Mouse (Mus musculus) midbrain, embryonic 10.5 days (tissue): ENCODE data around the gene Cnnm2. TPM values are rescaled to one million over a fixed set of nuclear protein-coding genes. Genes with fewer than 3 reads are reported as not detected.
"Not testable (repeated sequence)": the region's sequence is repeated elsewhere in the genome, so short reads cannot be mapped to it uniquely, and the experiment has no call there.

Experiments used
- DNase-seq: peaks from one replicate; pipeline ENCODE4 v3.0.0-alpha.2; 2017; ENCODE audit warnings: low spot score
- H3K27ac ChIP-seq: fragments of 300-500 bp; sonication (generic); replicated peaks from 2 replicates; pipeline ENCODE4 v1.5.1; 2016; ENCODE audit warnings: mild to moderate bottlenecking
- H3K27me3 ChIP-seq: fragments of 300-500 bp; sonication (generic); 2 replicates; pipeline ENCODE4 v1.6.1; 2016; ENCODE audit warnings: low read depth, mild to moderate bottlenecking; ENCODE audit not compliant: poor library complexity, severe bottlenecking
- H3K36me3 ChIP-seq: fragments of 300-500 bp; sonication (generic); 2 replicates; pipeline ENCODE4 v1.6.1; 2016; ENCODE audit warnings: mild to moderate bottlenecking, moderate library complexity
- H3K4me1 ChIP-seq: fragments of 300-500 bp; sonication (generic); 2 replicates; pipeline ENCODE4 v1.6.1; 2016
- H3K4me3 ChIP-seq: fragments of 300-500 bp; sonication (generic); 2 replicates; pipeline ENCODE4 v1.5.1; 2016; ENCODE audit warnings: mild to moderate bottlenecking, moderate library complexity
- H3K9me3 ChIP-seq: fragments of 300-500 bp; sonication (generic); replicated peaks from 2 replicates; pipeline ENCODE4 v1.6.1; 2016; ENCODE audit warnings: mild to moderate bottlenecking
- WGBS: fragments of 180-500 bp; shearing (Covaris S2); methylation state at CpG from one replicate; pipeline ENCODE4 v1.1.7; 2016; 5-methylcytosine and 5-hydroxymethylcytosine counted together
- polyA plus RNA-seq: library from polyadenylated mRNA; unstranded; fragments of >200 nt; fragmentation: Nextera tagmentation; extraction: Ambion mirVana; gene quantifications from 2 replicates; pipeline ENCODE4 v1.2.1, GENCODE M21; 2016

Cnnm2 gene
- polyA plus RNA-seq, 1 experiment from 2014 or later, result 2.7 TPM

DNA sequence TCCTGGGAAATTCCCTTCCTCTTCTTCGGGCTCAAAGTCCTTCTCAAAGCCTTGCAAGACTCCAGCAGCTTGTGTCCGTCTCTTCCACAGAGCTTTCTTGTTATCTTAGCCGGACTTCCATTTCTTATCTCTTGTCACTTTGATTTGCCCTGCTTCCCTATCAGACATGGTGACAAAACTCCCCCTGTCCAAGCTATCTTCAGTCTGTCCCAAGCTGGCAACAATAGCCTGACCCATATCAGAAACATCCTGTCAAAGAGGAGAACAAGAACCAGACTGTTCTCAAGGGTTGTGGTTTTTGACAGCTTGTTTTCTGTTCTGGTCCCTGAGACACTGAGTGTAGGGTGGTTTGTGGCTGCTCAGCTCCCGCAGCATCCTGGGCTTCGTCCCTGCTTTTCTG is 26.2 kb upstream of the Cnnm2 start:
- Histone ChIP-seq H3K4me1 (no peaks in the 10 kb centered on the region; the same call in 1 of the 2 replicates), H3K9me3 (no peaks in the 10 kb centered on the region), H3K27ac (no peak overlapping the region), H3K4me3 (no peak overlapping the region), H3K36me3 (0 out of 2 replicates have a peak, but pooled peaks cover 15% of the 10 kb centered on the region), H3K27me3 (no peaks in the 10 kb centered on the region)
- WGBS, result 71% methylated on average over 5 of the region's 5 CpGs
- no peak for DNase-seq

GRCm38 (mm10) chr19:46737106-46737505 is 24.3 kb upstream of the Cnnm2 start:
- Histone ChIP-seq H3K27ac (no peak overlapping the region), H3K36me3 (0 out of 2 replicates have a peak, but pooled peaks cover 15% of the 10 kb centered on the region), H3K9me3 (no peaks in the 10 kb centered on the region), H3K4me3 (no peak overlapping the region), H3K4me1 (no peaks in the 10 kb centered on the region; the same call in 1 of the 2 replicates), H3K27me3 (no peaks in the 10 kb centered on the region)
- no peak for DNase-seq
- WGBS, result 89% methylated on average over 7 of the region's 7 CpGs

GRCm38 (mm10) chr19:46740341-46741008 is 20.9 kb upstream of the Cnnm2 start:
- no peak overlapping the region for H3K4me3 ChIP-seq
- H3K27ac ChIP-seq, result no peak overlapping the region
- no peaks in the 10 kb centered on the region for H3K9me3 ChIP-seq
- H3K4me1 ChIP-seq, result no peaks in the 10 kb centered on the region; the same call in 1 of the 2 replicates
- H3K36me3 ChIP-seq, result 0 out of 2 replicates have a peak, but pooled peaks cover 8% of the 10 kb centered on the region
- H3K27me3 ChIP-seq, result no peaks in the 10 kb centered on the region
- WGBS, result 59% methylated on average over 7 of the region's 7 CpGs
- peak; percentile 54 for DNase-seq

DNA sequence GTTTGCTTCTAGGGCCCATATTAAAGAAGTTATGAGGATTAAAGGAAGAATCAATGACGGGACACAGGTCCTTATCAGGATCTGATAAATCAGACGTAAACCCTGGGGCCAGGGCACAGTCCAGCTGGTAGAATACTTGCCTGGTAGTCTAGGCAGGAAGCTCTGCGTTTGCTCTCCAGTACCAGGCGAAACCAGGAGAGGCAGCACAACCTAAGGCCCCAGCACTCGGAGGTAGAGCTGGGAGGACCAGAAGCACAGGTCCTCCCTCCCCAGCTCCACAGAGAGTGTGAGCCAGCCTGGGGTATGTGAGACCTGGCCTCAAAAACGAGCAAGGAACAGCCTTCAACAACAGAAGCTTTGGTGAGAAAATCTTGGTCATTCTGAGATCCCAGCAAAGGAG is 19.8 kb upstream of the Cnnm2 start:
- no peak for DNase-seq
- 49% methylated on average over 6 of the region's 6 CpGs for WGBS
- Histone ChIP-seq H3K4me1 (no peaks in the 10 kb centered on the region), H3K27ac (no peak overlapping the region), H3K27me3 (no peaks in the 10 kb centered on the region), H3K4me3 (no peak overlapping the region), H3K36me3 (0 out of 2 replicates have a peak, but pooled peaks cover 8% of the 10 kb centered on the region), H3K9me3 (no peaks in the 10 kb centered on the region)

GRCm38 (mm10) chr19:46744681-46745080 is 16.7 kb upstream of the Cnnm2 start:
- no peak for DNase-seq
- Histone ChIP-seq H3K27me3 (no peaks in the 10 kb centered on the region), H3K36me3 (no peaks in the 10 kb centered on the region), H3K27ac (no peak overlapping the region), H3K4me3 (no peak overlapping the region), H3K9me3 (no peaks in the 10 kb centered on the region), H3K4me1 (no peaks in the 10 kb centered on the region)
- 80% methylated on average over 9 of the region's 9 CpGs for WGBS

DNA sequence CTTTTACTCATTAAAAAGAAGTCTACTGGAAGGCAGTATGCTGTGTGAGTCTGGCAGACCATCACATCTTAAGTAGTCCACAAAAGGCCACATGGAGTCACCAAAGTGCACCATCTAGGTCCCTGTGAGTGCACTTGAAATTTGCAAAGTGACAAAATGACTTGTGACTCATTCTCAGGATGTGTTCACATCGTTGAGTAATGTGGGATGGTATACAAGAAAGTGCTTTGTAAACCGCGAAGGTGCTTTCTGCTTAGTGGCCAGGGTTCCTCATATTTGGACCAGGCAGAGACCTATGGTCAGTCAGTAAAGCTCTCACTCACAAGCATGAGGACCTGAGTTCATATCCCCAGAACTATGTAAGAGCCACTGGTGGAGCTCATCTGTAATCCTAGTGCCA is 13.6 kb upstream of the Cnnm2 start:
- no peaks in the 10 kb centered on the region for H3K27me3 ChIP-seq
- WGBS, result 91% methylated on average over 3 of the region's 3 CpGs
- no peaks in the 10 kb centered on the region for H3K36me3 ChIP-seq
- no peak for DNase-seq
- H3K4me3 ChIP-seq, result no peak overlapping the region
- no peaks in the 10 kb centered on the region for H3K4me1 ChIP-seq
- H3K27ac ChIP-seq, result no peak overlapping the region
- H3K9me3 ChIP-seq, result no peaks in the 10 kb centered on the region

DNA sequence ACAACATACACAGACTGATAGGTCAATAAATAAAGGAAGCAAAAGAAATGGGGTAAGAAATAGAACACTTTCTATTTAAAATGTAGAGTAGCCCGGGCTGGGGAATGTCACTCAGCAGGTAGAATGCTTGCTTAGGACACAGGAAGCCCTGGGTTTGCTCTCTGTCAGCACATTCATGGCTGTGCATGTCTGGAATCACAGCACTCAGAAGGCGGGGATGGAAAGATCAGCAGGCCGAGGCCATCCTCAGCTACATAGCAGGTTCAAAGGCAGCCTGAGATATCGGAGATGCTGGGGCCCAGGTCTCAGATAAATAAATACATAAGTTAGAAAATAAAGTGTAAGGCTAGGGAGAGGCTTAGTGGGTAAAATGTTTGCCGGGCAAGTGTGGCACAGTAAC is 9.2 kb upstream of the Cnnm2 start:
- no peak for DNase-seq
- WGBS, result 91% methylated on average over 5 of the region's 5 CpGs
- Histone ChIP-seq H3K27ac (no peak overlapping the region), H3K9me3 (no peaks in the 10 kb centered on the region; the same call in 1 of the 2 replicates), H3K36me3 (no peaks in the 10 kb centered on the region), H3K27me3 (0 out of 2 replicates have a peak, but pooled peaks cover 3% of the 10 kb centered on the region), H3K4me1 (no peaks in the 10 kb centered on the region), H3K4me3 (no peak overlapping the region)

DNA sequence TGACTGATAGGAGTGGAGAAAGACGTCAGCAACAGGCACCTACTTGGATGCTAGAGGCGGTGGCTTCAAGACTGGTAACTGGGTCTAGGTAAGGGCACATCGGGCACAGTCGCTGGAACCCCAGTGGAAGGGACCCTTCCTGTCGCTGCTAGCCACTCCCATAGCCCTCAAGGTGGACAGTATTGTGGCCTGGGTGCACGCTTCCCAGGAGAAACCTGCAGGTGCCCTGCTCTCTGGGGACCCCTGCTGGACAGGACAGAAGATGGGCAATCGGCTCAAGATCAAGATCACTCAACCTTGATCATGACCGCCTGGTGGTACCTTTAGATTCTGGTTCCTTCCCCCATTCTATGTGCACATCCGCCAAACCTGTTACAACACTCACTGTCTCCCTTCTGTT is 6.3 kb upstream of the Cnnm2 start:
- peaks cover 3% of the 10 kb centered on the region; the same call in 1 of the 2 replicates for H3K27me3 ChIP-seq
- DNase-seq, result no peak
- H3K36me3 ChIP-seq, result no peaks in the 10 kb centered on the region
- no peak overlapping the region for H3K27ac ChIP-seq
- no peaks in the 10 kb centered on the region for H3K4me1 ChIP-seq
- H3K4me3 ChIP-seq, result no peak overlapping the region
- 55% methylated on average over 9 of the region's 9 CpGs for WGBS
- no peaks in the 10 kb centered on the region; the same call in 1 of the 2 replicates for H3K9me3 ChIP-seq

DNA sequence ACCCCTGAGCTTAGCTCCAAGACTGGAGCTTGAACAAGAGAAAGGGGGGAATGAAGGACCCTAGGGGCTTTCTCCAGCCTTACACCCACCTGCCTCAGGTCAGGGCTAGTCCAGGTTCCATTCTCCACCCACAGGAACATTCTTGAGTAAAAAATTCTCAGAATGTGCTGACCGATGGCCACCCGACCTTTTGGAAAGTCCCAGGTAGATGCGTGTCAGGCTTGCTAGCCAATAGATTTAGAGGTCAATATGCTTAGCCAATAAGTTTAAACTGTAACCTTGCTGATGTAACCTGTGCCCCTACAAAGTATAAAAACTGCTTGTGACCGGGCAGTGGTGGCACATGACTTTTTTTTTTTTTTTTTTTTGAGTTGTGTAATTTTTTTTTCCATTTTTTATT is 5.2 kb upstream of the Cnnm2 start:
- Histone ChIP-seq H3K9me3 (no peaks in the 10 kb centered on the region; the same call in 1 of the 2 replicates), H3K4me3 (no peak overlapping the region), H3K4me1 (peaks cover 5% of the 10 kb centered on the region; the same call in 1 of the 2 replicates), H3K36me3 (no peaks in the 10 kb centered on the region), H3K27ac (no peak overlapping the region), H3K27me3 (peaks cover 3% of the 10 kb centered on the region; the same call in 1 of the 2 replicates)
- 96% methylated on average over 4 of the region's 4 CpGs for WGBS
- DNase-seq, result no peak

DNA sequence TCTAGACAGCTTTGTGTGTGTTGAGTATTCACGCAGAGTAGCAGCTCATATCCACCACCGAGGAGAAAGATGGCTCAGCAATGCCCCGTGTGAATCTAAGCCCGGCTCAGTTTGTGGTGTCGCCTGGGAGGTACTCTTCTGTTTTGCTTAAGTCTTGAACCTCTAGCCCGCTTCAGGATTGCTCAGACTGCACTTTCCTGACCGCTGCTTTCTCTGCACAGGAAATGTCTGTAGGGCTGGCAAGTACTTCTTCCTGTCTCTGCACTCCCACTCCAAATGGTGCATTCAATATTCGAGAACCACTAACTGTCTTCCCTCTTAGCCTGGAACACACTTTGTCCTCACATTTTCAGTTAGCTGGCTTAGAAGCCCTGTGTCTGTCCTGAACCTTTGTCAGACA is 2.3 kb upstream of the Cnnm2 start:
- H3K4me1 ChIP-seq, result peaks cover 26% of the 10 kb centered on the region
- H3K36me3 ChIP-seq, result no peaks in the 10 kb centered on the region
- peaks cover 25% of the 10 kb centered on the region for H3K27me3 ChIP-seq
- WGBS, result 68% methylated on average over 8 of the region's 8 CpGs
- H3K9me3 ChIP-seq, result no peaks in the 10 kb centered on the region; the same call in 1 of the 2 replicates
- no peak overlapping the region for H3K4me3 ChIP-seq
- no peak for DNase-seq
- H3K27ac ChIP-seq, result no peak overlapping the region

- peaks cover 33% of the 10 kb centered on the region for H3K27me3 ChIP-seq
- 87% methylated on average over 10 of the region's 10 CpGs for WGBS
- not testable (repeated sequence) for H3K4me3 ChIP-seq, H3K27ac ChIP-seq, H3K9me3 ChIP-seq, H3K36me3 ChIP-seq
- H3K4me1 ChIP-seq, result peaks cover 34% of the 10 kb centered on the region
- DNase-seq, result peak; percentile 10
Measured at GRCm38 (mm10) chr19:46759909-46760308, 1.5 kb upstream of the Cnnm2 start.

GRCm38 (mm10) chr19:46760375-46761160 is 828 bp upstream of the Cnnm2 start:
- Histone ChIP-seq H3K9me3 (no peaks in the 10 kb centered on the region; the same call in 1 of the 2 replicates), H3K27ac (peak overlapping the region; percentile 76), H3K4me3 (peak overlapping the region; percentile 81), H3K4me1 (peaks cover 39% of the 10 kb centered on the region), H3K27me3 (peaks cover 31% of the 10 kb centered on the region), H3K36me3 (no peaks in the 10 kb centered on the region)
- WGBS, result 20% methylated on average over 29 of the region's 29 CpGs
- DNase-seq, result peak; percentile 83

GRCm38 (mm10) chr19:46761971-46762290 is 535 bp downstream of the Cnnm2 start:
- no peak for DNase-seq
- Histone ChIP-seq H3K27ac (peak overlapping the region; percentile 86), H3K4me1 (peaks cover 48% of the 10 kb centered on the region), H3K27me3 (peaks cover 31% of the 10 kb centered on the region), H3K36me3 (no peaks in the 10 kb centered on the region), H3K9me3 (no peaks in the 10 kb centered on the region; the same call in 1 of the 2 replicates), H3K4me3 (peak overlapping the region; percentile 81)
- WGBS, result 0% methylated on average over 35 of the region's 36 CpGs
